Mouse (Mus musculus) embryonic facial prominence, embryonic 15.5 days (tissue): ENCODE data around the gene Tmem63a. TPM values are rescaled to one million over a fixed set of nuclear protein-coding genes. Genes with fewer than 3 reads are reported as not detected.

Experiments
- ATAC-seq: fragments of 200-750 bp; cut with Nextera tagmentation; 2 replicates; pipeline ENCODE4 v1.8.0; 2017; ENCODE audit warnings: low read depth, moderate TSS enrichment; ENCODE audit not compliant: insufficient number of reproducible peaks, low FRiP score, low TSS enrichment
- H3K27ac ChIP-seq: fragments of 300-500 bp; sonication (generic); replicated peaks from 2 replicates; pipeline ENCODE4 v1.5.1; 2015; ENCODE audit warnings: mild to moderate bottlenecking, inconsistent platforms
- H3K27me3 ChIP-seq: fragments of 300-500 bp; sonication (generic); 2 replicates; pipeline ENCODE4 v1.6.1; 2015; ENCODE audit warnings: inconsistent platforms
- H3K36me3 ChIP-seq: fragments of 300-500 bp; sonication (generic); 2 replicates; pipeline ENCODE4 v1.6.1; 2015; ENCODE audit warnings: mild to moderate bottlenecking, inconsistent platforms
- H3K4me1 ChIP-seq: fragments of 300-500 bp; sonication (generic); 2 replicates; pipeline ENCODE4 v1.6.1; 2015; ENCODE audit warnings: inconsistent platforms
- H3K4me2 ChIP-seq: fragments of 300-500 bp; sonication (generic); replicated peaks from 2 replicates; pipeline ENCODE4 v1.6.1; 2015; ENCODE audit warnings: mild to moderate bottlenecking, inconsistent platforms
- H3K4me3 ChIP-seq: fragments of 300-500 bp; sonication (generic); replicated peaks from 2 replicates; pipeline ENCODE4 v1.5.1; 2015; ENCODE audit warnings: mild to moderate bottlenecking, inconsistent platforms
- H3K9ac ChIP-seq: fragments of 300-500 bp; sonication (generic); 2 replicates; pipeline ENCODE4 v1.6.1; 2015; ENCODE audit warnings: inconsistent platforms
- H3K9me3 ChIP-seq: fragments of 300-500 bp; sonication (generic); replicated peaks from 2 replicates; pipeline ENCODE4 v1.6.1; 2016; ENCODE audit warnings: inconsistent platforms
- WGBS: fragments of 180-500 bp; shearing (Covaris S2); methylation state at CpG from one replicate; pipeline ENCODE4 v1.1.7; 2015; 5-methylcytosine and 5-hydroxymethylcytosine counted together
- polyA plus RNA-seq: library from polyadenylated mRNA; unstranded; fragments of >200 nt; fragmentation: Nextera tagmentation; extraction: Ambion mirVana; gene quantifications from 2 replicates; pipeline ENCODE4 v1.2.1, GENCODE M21; 2015

Tmem63a gene
- polyA plus RNA-seq, 1 experiment from 2014 or later, result 18.5 TPM

- Histone ChIP-seq H3K27ac (0 out of 2 replicates have a peak overlapping the region, but pooled peaks have one; percentile 17), H3K27me3 (peaks cover 6% of the 10 kb centered on the region), H3K4me2 (peak overlapping the region; percentile 86), H3K36me3 (peaks cover 10% of the 10 kb centered on the region), H3K4me1 (peaks cover 45% of the 10 kb centered on the region), H3K4me3 (no peak overlapping the region), H3K9me3 (no peaks in the 10 kb centered on the region), H3K9ac (no peak overlapping the region)
- ATAC-seq, result no peak
- WGBS, result 84% methylated on average over 1 of the region's 1 CpGs
Measured at GRCm38 (mm10) chr1:180943896-180944295, 1.8 kb downstream of the Tmem63a start.

GRCm38 (mm10) chr1:180944553-180944952 is 2.4 kb downstream of the Tmem63a start:
- ATAC-seq, result no peak
- WGBS, result 73% methylated on average over 4 of the region's 4 CpGs
- H3K4me2 ChIP-seq, result 0 out of 2 replicates have a peak overlapping the region, but pooled peaks have one; percentile 40
- no peak overlapping the region for H3K9ac ChIP-seq
- H3K27ac ChIP-seq, result peak overlapping the region; percentile 85
- peaks cover 6% of the 10 kb centered on the region for H3K27me3 ChIP-seq
- H3K9me3 ChIP-seq, result no peaks in the 10 kb centered on the region
- peaks cover 13% of the 10 kb centered on the region for H3K36me3 ChIP-seq
- peaks cover 45% of the 10 kb centered on the region for H3K4me1 ChIP-seq
- no peak overlapping the region for H3K4me3 ChIP-seq

- peaks cover 21% of the 10 kb centered on the region for H3K36me3 ChIP-seq
- peaks cover 45% of the 10 kb centered on the region for H3K4me1 ChIP-seq
- peak; percentile 90 for ATAC-seq
- H3K9ac ChIP-seq, result no peak overlapping the region
- H3K9me3 ChIP-seq, result no peaks in the 10 kb centered on the region
- peak overlapping the region; percentile 16 for H3K4me3 ChIP-seq
- H3K27ac ChIP-seq, result peak overlapping the region; percentile 85
- peaks cover 6% of the 10 kb centered on the region for H3K27me3 ChIP-seq
- H3K4me2 ChIP-seq, result peak overlapping the region; percentile 40
- WGBS, result 24% methylated on average over 20 of the region's 20 CpGs
Measured at GRCm38 (mm10) chr1:180945001-180945980, 3.1 kb downstream of the Tmem63a start.

- H3K27ac ChIP-seq, result peak overlapping the region; percentile 85
- no peak for ATAC-seq
- WGBS, result 88% methylated on average over 6 of the region's 6 CpGs
- no peak overlapping the region for H3K9ac ChIP-seq
- H3K9me3 ChIP-seq, result no peaks in the 10 kb centered on the region
- H3K4me1 ChIP-seq, result peaks cover 40% of the 10 kb centered on the region
- H3K4me3 ChIP-seq, result no peak overlapping the region
- H3K27me3 ChIP-seq, result no peaks in the 10 kb centered on the region
- peaks cover 24% of the 10 kb centered on the region for H3K36me3 ChIP-seq
- H3K4me2 ChIP-seq, result no peak overlapping the region
Measured at GRCm38 (mm10) chr1:180946448-180946847, 4.3 kb downstream of the Tmem63a start.

GRCm38 (mm10) chr1:180952085-180952746 is 10.1 kb downstream of the Tmem63a start:
- Histone ChIP-seq H3K4me3 (no peak overlapping the region), H3K4me2 (no peak overlapping the region), H3K4me1 (peaks cover 8% of the 10 kb centered on the region; the same call in 1 of the 2 replicates), H3K27me3 (no peaks in the 10 kb centered on the region), H3K27ac (no peak overlapping the region), H3K9ac (no peak overlapping the region), H3K36me3 (peaks cover 62% of the 10 kb centered on the region), H3K9me3 (no peaks in the 10 kb centered on the region)
- ATAC-seq, result no peak
- 83% methylated on average over 6 of the region's 6 CpGs for WGBS

GRCm38 (mm10) chr1:180952808-180953207 is 10.7 kb downstream of the Tmem63a start:
- H3K4me3 ChIP-seq, result no peak overlapping the region
- no peak overlapping the region for H3K9ac ChIP-seq
- no peaks in the 10 kb centered on the region for H3K9me3 ChIP-seq
- no peak for ATAC-seq
- peaks cover 67% of the 10 kb centered on the region for H3K36me3 ChIP-seq
- H3K27ac ChIP-seq, result no peak overlapping the region
- WGBS, result 81% methylated on average over 5 of the region's 5 CpGs
- no peak overlapping the region for H3K4me2 ChIP-seq
- H3K4me1 ChIP-seq, result peaks cover 8% of the 10 kb centered on the region; the same call in 1 of the 2 replicates
- no peaks in the 10 kb centered on the region for H3K27me3 ChIP-seq

- H3K4me3 ChIP-seq, result no peak overlapping the region
- peaks cover 8% of the 10 kb centered on the region; the same call in 1 of the 2 replicates for H3K4me1 ChIP-seq
- H3K36me3 ChIP-seq, result peaks cover 67% of the 10 kb centered on the region
- no peak for ATAC-seq
- no peaks in the 10 kb centered on the region for H3K27me3 ChIP-seq
- no peak overlapping the region for H3K27ac ChIP-seq
- 90% methylated on average over 8 of the region's 8 CpGs for WGBS
- H3K9me3 ChIP-seq, result no peaks in the 10 kb centered on the region
- H3K9ac ChIP-seq, result no peak overlapping the region
- no peak overlapping the region for H3K4me2 ChIP-seq
Measured at GRCm38 (mm10) chr1:180956401-180956800, 14.3 kb downstream of the Tmem63a start.

GRCm38 (mm10) chr1:180956973-180957381 is 14.8 kb downstream of the Tmem63a start:
- Histone ChIP-seq H3K9ac (no peak overlapping the region), H3K4me1 (peaks cover 8% of the 10 kb centered on the region; the same call in 1 of the 2 replicates), H3K4me2 (no peak overlapping the region), H3K9me3 (no peaks in the 10 kb centered on the region), H3K36me3 (peaks cover 71% of the 10 kb centered on the region), H3K4me3 (no peak overlapping the region), H3K27ac (no peak overlapping the region), H3K27me3 (no peaks in the 10 kb centered on the region)
- ATAC-seq, result no peak
- 82% methylated on average over 8 of the region's 8 CpGs for WGBS

- no peak overlapping the region for H3K4me3 ChIP-seq
- H3K9ac ChIP-seq, result no peak overlapping the region
- H3K4me1 ChIP-seq, result peaks cover 8% of the 10 kb centered on the region; the same call in 1 of the 2 replicates
- no peak overlapping the region for H3K27ac ChIP-seq
- WGBS, result 82% methylated on average over 3 of the region's 3 CpGs
- no peak overlapping the region for H3K4me2 ChIP-seq
- ATAC-seq, result no peak
- H3K27me3 ChIP-seq, result no peaks in the 10 kb centered on the region
- H3K36me3 ChIP-seq, result peaks cover 72% of the 10 kb centered on the region
- no peaks in the 10 kb centered on the region for H3K9me3 ChIP-seq
Measured at GRCm38 (mm10) chr1:180957989-180958388, 15.8 kb downstream of the Tmem63a start.

GRCm38 (mm10) chr1:180958797-180959196 is 16.7 kb downstream of the Tmem63a start:
- Histone ChIP-seq H3K9ac (no peak overlapping the region), H3K4me2 (no peak overlapping the region), H3K4me3 (no peak overlapping the region), H3K4me1 (peaks cover 7% of the 10 kb centered on the region; the same call in 1 of the 2 replicates), H3K27me3 (no peaks in the 10 kb centered on the region), H3K27ac (no peak overlapping the region), H3K9me3 (no peaks in the 10 kb centered on the region), H3K36me3 (peaks cover 78% of the 10 kb centered on the region)
- WGBS, result 58% methylated on average over 3 of the region's 3 CpGs
- ATAC-seq, result no peak

GRCm38 (mm10) chr1:180965786-180966185 is 23.6 kb downstream of the Tmem63a start:
- no peak for ATAC-seq

More at GRCm38 (mm10) chr1:180965786-180966185, 23.6 kb downstream of the Tmem63a start:
- no peaks in the 10 kb centered on the region for H3K27me3 ChIP-seq
- no peak overlapping the region for H3K9ac ChIP-seq
- H3K9me3 ChIP-seq, result no peaks in the 10 kb centered on the region
- no peak overlapping the region for H3K4me3 ChIP-seq
- H3K27ac ChIP-seq, result no peak overlapping the region
- WGBS, result 83% methylated on average over 3 of the region's 3 CpGs
- H3K4me1 ChIP-seq, result peaks cover 6% of the 10 kb centered on the region
- H3K4me2 ChIP-seq, result no peak overlapping the region
- peaks cover 76% of the 10 kb centered on the region for H3K36me3 ChIP-seq
